Mouse (Mus musculus) MEL (cell line): ENCODE data around the gene Sccpdh. TPM values are rescaled to one million over a fixed set of nuclear protein-coding genes. Genes with fewer than 3 reads are reported as not detected.
A peak's percentile ranks its signal among the peaks of the same experiment; 100 is the strongest.

Source experiments
- DNase-seq: peaks from one replicate; pipeline ENCODE4 v3.0.0; 2011; ENCODE audit warnings: low read depth, low spot score
- H3K27ac ChIP-seq: 2 replicates; pipeline ENCODE4 v1.5.1; 2012; ENCODE audit warnings: low read depth, mild to moderate bottlenecking, control low read depth, low read length, moderate library complexity; ENCODE audit not compliant: control insufficient read depth
- H3K27me3 ChIP-seq, 2 experiments: fragments of 150-350 bp in 1 of 2; sonication (generic) in 1 of 2; 2 replicates each; pipeline ENCODE4 v1.6.1; 2012; ENCODE audit warnings: low read length in 2 of 2, mild to moderate bottlenecking in 2 of 2, improper control_type of control experiment in 1 of 2, moderate library complexity in 1 of 2; ENCODE audit not compliant: insufficient read depth in 2 of 2, control insufficient read depth in 1 of 2
- H3K36me3 ChIP-seq, 2 experiments: 2 replicates each; pipeline ENCODE4 v1.6.1; 2012 to 2014; ENCODE audit warnings: low read length in 2 of 2, improper control_type of control experiment in 1 of 2, inconsistent platforms in 1 of 2, mild to moderate bottlenecking in 1 of 2; ENCODE audit not compliant: insufficient read depth in 2 of 2, control insufficient read depth in 1 of 2
- H3K4me1 ChIP-seq, 2 experiments: fragments of 150-350 bp in 1 of 2; sonication (generic) in 1 of 2; 2 replicates each; pipeline ENCODE4 v1.6.1; 2012; ENCODE audit warnings: low read length in 2 of 2, improper control_type of control experiment in 1 of 2, mild to moderate bottlenecking in 1 of 2; ENCODE audit not compliant: insufficient read depth in 2 of 2, control insufficient read depth in 1 of 2
- H3K4me3 ChIP-seq, 2 experiments: fragments of 150-350 bp in 1 of 2; sonication (generic) in 1 of 2; 2 replicates each; pipeline ENCODE4 v1.5.1; 2012; ENCODE audit warnings: low read depth in 2 of 2, low read length in 2 of 2, mild to moderate bottlenecking in 2 of 2, moderate library complexity in 2 of 2, control low read depth in 1 of 2, improper control_type of control experiment in 1 of 2; ENCODE audit not compliant: control insufficient read depth in 1 of 2, insufficient read depth in 1 of 2
- H3K79me2 ChIP-seq: 2 replicates; pipeline ENCODE4 v1.6.1; 2012; ENCODE audit warnings: mild to moderate bottlenecking, low read length, moderate library complexity; ENCODE audit not compliant: control insufficient read depth, poor library complexity, insufficient read depth
- H3K9ac ChIP-seq: 2 replicates; pipeline ENCODE4 v1.6.1; 2012; ENCODE audit warnings: low read depth, mild to moderate bottlenecking, control low read depth, low read length, moderate library complexity; ENCODE audit not compliant: control insufficient read depth, poor library complexity, severe bottlenecking
- H3K9me3 ChIP-seq: fragments of 150-350 bp; sonication (generic); replicated peaks from 2 replicates; pipeline ENCODE4 v1.6.1; 2012; ENCODE audit warnings: mild to moderate bottlenecking, low read length, improper control_type of control experiment, moderate library complexity; ENCODE audit not compliant: insufficient read depth
- CHD1 ChIP-seq: IDR thresholded peaks from 2 replicates; pipeline ENCODE4 v1.6.1; 2012; ENCODE audit warnings: low read depth, mild to moderate bottlenecking, inconsistent platforms, low read length, improper control_type of control experiment
- EP300 ChIP-seq, 2 experiments: IDR thresholded peaks; 2 replicates each; pipeline ENCODE4 v1.6.1; 2011; ENCODE audit warnings: improper control_type of control experiment in 2 of 2, low read length in 2 of 2, low read depth in 1 of 2, mild to moderate bottlenecking in 1 of 2
- GABPA ChIP-seq: IDR thresholded peaks from 2 replicates; pipeline ENCODE4 v1.6.1; 2012; ENCODE audit warnings: low read depth, mild to moderate bottlenecking, inconsistent platforms, low read length, improper control_type of control experiment, moderate library complexity
- KAT2A ChIP-seq: conservative IDR thresholded peaks from 2 replicates; pipeline ENCODE4 v1.6.1; 2012; ENCODE audit warnings: low read depth, low read length, improper control_type of control experiment, inconsistent platforms
- MAX ChIP-seq: IDR thresholded peaks from 2 replicates; pipeline ENCODE4 v1.6.1; 2011; ENCODE audit warnings: low read length, improper control_type of control experiment
- MAZ ChIP-seq: IDR thresholded peaks from 2 replicates; pipeline ENCODE4 v1.6.1; 2012; ENCODE audit warnings: low read depth, mild to moderate bottlenecking, inconsistent platforms, low read length, improper control_type of control experiment
- MEF2A ChIP-seq: IDR thresholded peaks from 2 replicates; pipeline ENCODE4 v1.6.1; 2014; ENCODE audit warnings: low read depth, mild to moderate bottlenecking, inconsistent platforms, low read length, improper control_type of control experiment; ENCODE audit not compliant: poor library complexity, insufficient replicate concordance, severe bottlenecking; ENCODE audit errors: extremely low read depth
- MXI1 ChIP-seq: IDR thresholded peaks from 2 replicates; pipeline ENCODE4 v1.6.1; 2011; ENCODE audit warnings: mild to moderate bottlenecking, low read depth, low read length, improper control_type of control experiment
- MYB ChIP-seq: IDR thresholded peaks from 2 replicates; pipeline ENCODE4 v1.6.1; 2011; ENCODE audit warnings: mild to moderate bottlenecking, low read depth, low read length, improper control_type of control experiment
- MYC ChIP-seq: IDR thresholded peaks from 2 replicates; pipeline ENCODE4 v1.6.1; 2011; ENCODE audit warnings: low read depth, mild to moderate bottlenecking, low read length, improper control_type of control experiment, moderate library complexity
- NELFE ChIP-seq: IDR thresholded peaks from 2 replicates; pipeline ENCODE4 v1.6.1; 2011; ENCODE audit warnings: low read depth, low read length, improper control_type of control experiment
- NRF1 ChIP-seq: IDR thresholded peaks from 2 replicates; pipeline ENCODE4 v1.6.1; 2014; ENCODE audit warnings: low read depth, mild to moderate bottlenecking, inconsistent platforms, low read length, improper control_type of control experiment, moderate library complexity; ENCODE audit not compliant: poor library complexity, insufficient read depth, severe bottlenecking
- POLR2A ChIP-seq, 2 experiments: IDR thresholded peaks; 2 replicates each; pipeline ENCODE4 v1.6.1; 2011 to 2012; ENCODE audit warnings: low read length in 2 of 2, mild to moderate bottlenecking in 2 of 2, control low read depth in 1 of 2, improper control_type of control experiment in 1 of 2, low read depth in 1 of 2, moderate library complexity in 1 of 2; ENCODE audit not compliant: control insufficient read depth in 1 of 2, insufficient read depth in 1 of 2, poor library complexity in 1 of 2
- POLR2AphosphoS2 ChIP-seq: IDR thresholded peaks from 2 replicates; pipeline ENCODE4 v1.6.1; 2011; ENCODE audit warnings: low read length, improper control_type of control experiment
- POLR2AphosphoS5 ChIP-seq: IDR thresholded peaks from 2 replicates; pipeline ENCODE4 v1.6.1; 2012; ENCODE audit warnings: low read depth, borderline replicate concordance, mild to moderate bottlenecking, inconsistent platforms, low read length, moderate library complexity, mixed read lengths
- RAD21 ChIP-seq: IDR thresholded peaks from 2 replicates; pipeline ENCODE4 v1.6.1; 2011; ENCODE audit warnings: mild to moderate bottlenecking, low read depth, low read length, improper control_type of control experiment
- RCOR1 ChIP-seq: IDR thresholded peaks from 2 replicates; pipeline ENCODE4 v1.6.1; 2012; ENCODE audit warnings: low read depth, mild to moderate bottlenecking, inconsistent platforms, low read length, improper control_type of control experiment
- SIN3A ChIP-seq: IDR thresholded peaks from 2 replicates; pipeline ENCODE4 v1.6.1; 2012; ENCODE audit warnings: low read length, improper control_type of control experiment, inconsistent platforms
- SMC3 ChIP-seq: IDR thresholded peaks from 2 replicates; pipeline ENCODE4 v1.6.1; 2011; ENCODE audit warnings: low read depth, low read length, improper control_type of control experiment
- TAL1 ChIP-seq: IDR thresholded peaks from 2 replicates; pipeline ENCODE4 v1.6.1; 2012; ENCODE audit warnings: mild to moderate bottlenecking, inconsistent platforms, low read length, moderate library complexity, mixed read lengths
- TBP ChIP-seq: IDR thresholded peaks from 2 replicates; pipeline ENCODE4 v1.8.0; 2011; ENCODE audit warnings: low read depth, low read length, improper control_type of control experiment
- TCF12 ChIP-seq: IDR thresholded peaks from 2 replicates; pipeline ENCODE4 v1.6.1; 2014; ENCODE audit warnings: low read depth, mild to moderate bottlenecking, inconsistent platforms, low read length, improper control_type of control experiment, moderate library complexity
- UBTF ChIP-seq: IDR thresholded peaks from 2 replicates; pipeline ENCODE4 v1.6.1; 2012; ENCODE audit warnings: low read depth, mild to moderate bottlenecking, inconsistent platforms, low read length, improper control_type of control experiment, moderate library complexity, borderline replicate concordance; ENCODE audit not compliant: insufficient read depth
- USF1 ChIP-seq: IDR thresholded peaks from 2 replicates; pipeline ENCODE4 v1.6.1; 2014; ENCODE audit warnings: low read depth, mild to moderate bottlenecking, inconsistent platforms, low read length, improper control_type of control experiment, moderate library complexity
- ZKSCAN1 ChIP-seq: IDR thresholded peaks from 2 replicates; pipeline ENCODE4 v1.6.1; 2012; ENCODE audit warnings: low read depth, mild to moderate bottlenecking, inconsistent platforms, low read length, improper control_type of control experiment, moderate library complexity
- ZMIZ1 ChIP-seq: IDR thresholded peaks from 2 replicates; pipeline ENCODE4 v1.6.1; 2012; ENCODE audit warnings: low read depth, mild to moderate bottlenecking, inconsistent platforms, low read length, improper control_type of control experiment, moderate library complexity
- polyA plus RNA-seq, 2 experiments: library from polyadenylated mRNA; stranded (reverse) in 1 of 2; unstranded in 1 of 2; fragments of >175 nt in 1 of 2; fragments of >200 nt in 1 of 2; gene quantifications; 2 replicates each; pipeline versions ENCODE4 v1.2.1 to v1.2.4; 2012; ENCODE audit warnings: low replicate concordance in 2 of 2, low read depth in 1 of 2; ENCODE audit not compliant: insufficient read length in 2 of 2, insufficient read depth in 1 of 2, missing spikeins in 1 of 2
- total RNA-seq: library from RNA; depleted of rRNA; stranded (reverse); fragments of 300-350 nt; gene quantifications from 2 replicates; pipeline ENCODE4 v1.2.3, GENCODE M21; 2012; rRNA removed

The Sccpdh gene
- 18.7 and 18.8 TPM in 2 replicates for total RNA-seq
- polyA plus RNA-seq: 10 to 100 TPM in 1 of 2 experiments, not detected in 1; 18.5 TPM

- Histone ChIP-seq H3K9ac (peak within 1 kb of the TSS; percentile 73), H3K4me3 (peak within 1 kb of the TSS; percentile 74 to 91), H3K36me3 (peaks cover 0 to 4% of the 10 kb centered on the region in 2 experiments; a peak in 2 of 4 replicates), H3K9me3 (no peaks in the 10 kb centered on the region), H3K27ac (peak within 1 kb of the TSS; percentile 15), H3K27me3 (no peaks in the 10 kb centered on the region), H3K79me2 (peaks cover 5% of the 10 kb centered on the region; the same call in 1 of the 2 replicates), H3K4me1 (peaks cover 0 to 6% of the 10 kb centered on the region in 2 experiments; a peak in 3 of 4 replicates)
- TF ChIP-seq ZMIZ1 (0 out of 2 replicates have a peak, but pooled peaks have one; percentile 23), TBP (no peak), USF1 (no peak), MXI1 (peak; percentile 78), MAX (0 out of 2 replicates have a peak, but pooled peaks have one; percentile 28), MEF2A (no peak), EP300 (IDR thresholded peaks at IDR 0.05; ENCODE audit: low read depth in 1 of 2, low read length in 2 of 2) (no peak), GABPA (no peak), RCOR1 (peak; percentile 1; the same call in 1 of the 2 replicates), MAZ (peak; percentile 15; the same call in 1 of the 2 replicates), SIN3A (peak; percentile 28), NRF1 (peak; percentile 75), TCF12 (0 out of 2 replicates have a peak, but pooled peaks have one; percentile 6), NELFE (peak; percentile 66; the same call in 1 of the 2 replicates), CHD1 (no peak), POLR2A (IDR thresholded peaks at IDR 0.05; ENCODE audit: control insufficient read depth in 1 of 2, insufficient read depth in 1 of 2, low read depth in 1 of 2, low read length in 2 of 2, poor library complexity in 1 of 2) (peak; percentile 58 to 72; a peak in 2 of 4 replicates), POLR2AphosphoS2 (peak; percentile 27; the same call in 1 of the 2 replicates), MYC (0 out of 2 replicates have a peak, but pooled peaks have one; percentile 2)
- peak; percentile 82 for DNase-seq
These were observed at the start of gene Sccpdh for GRCm38 (mm10) chr1:179668013-179668805. Gene Sccpdh, plus strand, starts transcription at chr1:179668210.

DNA sequence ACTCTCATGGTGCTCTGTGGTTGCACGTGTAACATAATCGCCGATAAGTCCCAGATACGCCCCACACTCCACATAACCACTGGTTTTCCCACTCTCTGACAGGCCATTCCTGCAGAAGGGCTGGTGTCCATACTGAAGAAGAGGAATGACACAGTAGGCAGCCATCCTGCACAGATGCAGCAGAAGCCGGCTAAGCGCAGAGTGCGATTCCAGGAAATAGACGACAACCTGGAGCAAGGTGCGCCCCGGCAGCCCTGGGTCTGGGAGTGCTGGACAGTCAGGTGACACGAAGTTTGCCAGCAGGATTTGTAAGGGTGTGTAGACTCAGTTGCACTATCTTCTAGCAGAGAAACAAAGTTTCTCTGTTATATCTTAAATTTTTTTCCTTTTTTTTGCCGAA lies 45.3 kb upstream of the Sccpdh start:
- TF ChIP-seq UBTF: no peak
- no peak for TF ChIP-seq SIN3A
- no peak for TF ChIP-seq MEF2A
- no peak for TF ChIP-seq KAT2A
- TF ChIP-seq SMC3: no peak
- no peak for TF ChIP-seq ZKSCAN1
- TF ChIP-seq MYB: no peak
- no peak for TF ChIP-seq POLR2AphosphoS2
- TF ChIP-seq TAL1: no peak
- no peak for TF ChIP-seq RAD21
- no peak for TF ChIP-seq MAX
- TF ChIP-seq POLR2AphosphoS5: no peak
- no peak for TF ChIP-seq MXI1
- Histone ChIP-seq H3K79me2 (no peaks in the 10 kb centered on the region), H3K27ac (no peak overlapping the region), H3K9me3 (no peaks in the 10 kb centered on the region), H3K9ac (no peak overlapping the region), H3K4me3 (no peak overlapping the region), H3K27me3 (no peaks in the 10 kb centered on the region), H3K36me3 (no peaks in the 10 kb centered on the region), H3K4me1 (0 out of 4 replicates have a peak, but pooled peaks cover 0 to 4% of the 10 kb centered on the region in 2 experiments)
- no peak for DNase-seq
